Mouse (Mus musculus) lung, adult 2 months (tissue): ENCODE results near the gene Klhl2.

ENCODE experiments used
- CTCF ChIP-seq: fragments of 200-500 bp; IDR thresholded peaks from 2 replicates; pipeline ENCODE4 v1.5.1; 2011; ENCODE audit warnings: mild to moderate bottlenecking, low read length, control low read depth; ENCODE audit not compliant: insufficient read depth
- POLR2A ChIP-seq: fragments of 200-500 bp; IDR thresholded peaks from 2 replicates; pipeline ENCODE4 v1.6.1; 2011; ENCODE audit warnings: low read depth, mild to moderate bottlenecking, control low read depth, low read length, borderline replicate concordance; ENCODE audit errors: extremely low read depth

GRCm38 (mm10) chr8:64820940-64821339, 28.9 kb downstream of the Klhl2 start:
- TF ChIP-seq POLR2A (no peak), CTCF (no peak)
